Mouse (Mus musculus) testis, adult 10 weeks (tissue): Measurements from ENCODE around the gene Jmjd4. TPM values are rescaled to one million over a fixed set of nuclear protein-coding genes. Genes with fewer than 3 reads are reported as not detected.

ENCODE experiments used
- polyA plus RNA-seq: library from polyadenylated mRNA; stranded (reverse); fragments of 350-450 nt; fragmentation: Illumina TruSeq; extraction: RNeasy Lipid Tissue Mini Kit (QIAGEN cat#74804); gene quantifications from one replicate; pipeline ENCODE4 v1.2.3, GENCODE M21; 2014; ENCODE audit warnings: low read depth, low replicate concordance

The Jmjd4 gene
- 3.2 TPM for polyA plus RNA-seq

DNA sequence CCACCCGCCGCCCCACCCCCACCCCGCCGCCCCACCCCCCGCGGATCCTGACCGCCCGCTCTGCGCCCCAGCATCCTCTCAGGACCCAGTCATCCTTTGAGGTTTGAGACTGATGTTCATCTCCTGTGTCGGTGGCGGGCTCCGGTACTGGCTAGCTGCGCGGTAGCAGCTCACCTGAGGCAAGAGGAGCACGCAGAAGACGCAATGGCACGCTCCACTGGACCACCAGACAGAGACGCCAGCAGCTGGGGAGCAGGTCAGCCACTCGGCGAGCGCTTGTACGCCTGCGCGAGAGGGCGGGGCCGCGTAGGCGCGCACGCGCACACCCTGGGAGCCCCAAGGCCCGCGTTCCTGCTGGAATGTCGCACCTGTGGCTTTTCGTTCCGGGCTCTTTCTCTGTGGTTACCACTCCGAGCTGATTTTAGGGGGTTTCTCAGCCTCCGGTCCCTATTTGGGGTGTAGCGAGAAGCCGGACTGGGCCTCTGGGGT is at the start of gene Jmjd4:
Jmjd4 (plus strand) TSS at position 305 of the 489 bp plus-strand sequence.

DNA sequence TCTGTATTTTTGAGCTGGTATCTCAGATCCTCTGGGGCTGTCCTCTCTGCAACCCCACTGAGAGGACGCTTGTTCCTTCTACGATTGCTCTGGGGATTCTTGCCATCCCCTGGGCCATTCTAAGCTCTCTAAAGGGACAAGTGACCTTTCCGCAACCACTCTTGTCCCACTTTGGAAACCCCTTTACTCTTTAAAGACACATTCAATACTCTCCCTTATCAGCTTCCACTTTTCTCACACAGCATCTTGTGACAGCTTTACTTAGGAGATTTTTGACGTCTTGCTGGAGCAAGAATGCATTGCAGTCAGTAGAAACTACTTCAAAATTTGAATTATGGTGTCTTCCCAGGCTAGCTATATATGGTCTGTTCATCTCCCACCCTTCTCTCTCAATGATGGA is 1.2 kb downstream of the Jmjd4 start, which contains the start of gene Snap47:
Snap47 (minus strand) TSS at position 101 of the 400 bp plus-strand sequence.

DNA sequence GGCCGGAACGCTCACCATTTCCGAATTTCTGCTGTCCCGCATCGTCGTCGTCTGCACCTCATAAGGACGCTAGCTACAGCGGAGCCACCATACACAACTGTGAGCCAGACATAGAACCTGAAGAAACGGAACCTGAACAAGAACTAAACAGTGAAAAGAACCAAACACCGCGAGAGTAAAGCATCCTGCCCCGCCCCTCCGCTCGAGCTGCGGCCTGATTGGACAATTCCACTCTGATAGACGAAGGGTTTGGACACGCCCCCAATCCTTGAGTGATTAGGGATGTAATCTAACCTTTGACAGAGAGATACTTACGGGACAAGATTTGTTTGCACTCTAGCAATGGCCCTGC is 22.5 kb downstream of the Jmjd4 start, which contains the start of gene Zfp867:
Zfp867 (minus strand) TSS at position 149 of the 352 bp plus-strand sequence.

Other genes starting within 250 kb of the Jmjd4 start
- 8.5 TPM for gene Mrpl55, start 247.6 kb upstream of the Jmjd4 start, polyA plus RNA-seq
- gene 2310033P09Rik, start 241.7 kb upstream of the Jmjd4 start, polyA plus RNA-seq: 2.5 TPM
- 117 TPM for gene Arf1, start 221.8 kb upstream of the Jmjd4 start, polyA plus RNA-seq
- 0.24 TPM for gene Wnt3a, start 159.3 kb upstream of the Jmjd4 start, polyA plus RNA-seq
- 0.11 TPM for gene Wnt9a, start 143.1 kb upstream of the Jmjd4 start, polyA plus RNA-seq
- 3.7 TPM for gene Prss38, start 74.4 kb upstream of the Jmjd4 start, polyA plus RNA-seq
- 12.3 TPM for gene Snap47, start 1.1 kb downstream of the Jmjd4 start, polyA plus RNA-seq
- gene Zfp867, start 22.4 kb downstream of the Jmjd4 start, polyA plus RNA-seq: 11.7 TPM
- 18.8 TPM for gene Zkscan17, start 76.7 kb downstream of the Jmjd4 start, polyA plus RNA-seq
- gene Nlrp3, start 91.5 kb downstream of the Jmjd4 start, polyA plus RNA-seq: not detected
- not detected for gene Olfr222, start 126.2 kb downstream of the Jmjd4 start, polyA plus RNA-seq
- not detected for gene Olfr223, start 143.2 kb downstream of the Jmjd4 start, polyA plus RNA-seq
- gene Mprip, start 211.3 kb downstream of the Jmjd4 start, polyA plus RNA-seq: 95.5 TPM